Mouse (Mus musculus) CH12.LX (cell line): ENCODE data around the gene Inafm2. TPM values are rescaled to one million over a fixed set of nuclear protein-coding genes. Genes with fewer than 3 reads are reported as not detected.

Experiments
- DNase-seq: peaks from one replicate; pipeline ENCODE4 v3.0.0-alpha.2; 2013; ENCODE audit errors: extremely low read depth
- H3K27ac ChIP-seq: 2 replicates; pipeline ENCODE4 v1.5.1; 2012; ENCODE audit warnings: low read depth, mild to moderate bottlenecking, control low read depth, moderate library complexity; ENCODE audit not compliant: insufficient read depth
- H3K27me3 ChIP-seq: replicated peaks from 2 replicates; pipeline ENCODE3; 2012; ENCODE audit warnings: inconsistent platforms
- H3K36me3 ChIP-seq, 2 experiments: replicated peaks in 1 of 2; 2 replicates each; pipeline versions ENCODE3 to v1.6.1; 2012; ENCODE audit warnings: inconsistent platforms in 1 of 2, low read length in 1 of 2, mild to moderate bottlenecking in 1 of 2, mixed read lengths in 1 of 2, moderate library complexity in 1 of 2; ENCODE audit not compliant: control insufficient read depth in 1 of 2, insufficient read depth in 1 of 2
- H3K4me1 ChIP-seq, 2 experiments: 2 replicates each; pipeline ENCODE4 v1.6.1; 2012; ENCODE audit warnings: inconsistent platforms in 1 of 2, moderate library complexity in 1 of 2; ENCODE audit not compliant: insufficient read depth in 2 of 2, control insufficient read depth in 1 of 2
- H3K4me2 ChIP-seq: 2 replicates; pipeline ENCODE4 v1.6.1; 2012; ENCODE audit warnings: low read depth, mild to moderate bottlenecking, control low read depth; ENCODE audit not compliant: poor library complexity, insufficient read depth, severe bottlenecking
- H3K4me3 ChIP-seq, 3 experiments: fragments of 150-350 bp in 1 of 3; sonication (generic) in 1 of 3; replicated peaks in 1 of 3; 2 replicates each; pipeline versions ENCODE3 to v1.5.1; 2011 to 2012; ENCODE audit warnings: low read depth in 2 of 3, low read length in 2 of 3, mild to moderate bottlenecking in 2 of 3, moderate library complexity in 2 of 3, control low read depth in 1 of 3, improper control_type of control experiment in 1 of 3, inconsistent platforms in 1 of 3, mixed read lengths in 1 of 3; ENCODE audit not compliant: poor library complexity in 1 of 3
- H3K79me2 ChIP-seq: replicated peaks from 2 replicates; pipeline ENCODE4 v1.6.1; 2012; ENCODE audit warnings: mild to moderate bottlenecking, moderate library complexity; ENCODE audit not compliant: control insufficient read depth, poor library complexity, insufficient read depth, severe bottlenecking; ENCODE audit errors: extremely low read depth
- H3K9ac ChIP-seq: 2 replicates; pipeline ENCODE4 v1.6.1; 2012; ENCODE audit warnings: low read depth, mild to moderate bottlenecking, control low read depth, moderate library complexity; ENCODE audit not compliant: insufficient read depth
- H3K9me3 ChIP-seq: replicated peaks from 2 replicates; pipeline ENCODE3; 2012; ENCODE audit warnings: low read length, inconsistent platforms, mixed read lengths
- BHLHE40 ChIP-seq: IDR thresholded peaks from 2 replicates; pipeline ENCODE4 v1.6.1; 2011; ENCODE audit warnings: mild to moderate bottlenecking, low read depth, low read length, improper control_type of control experiment
- CHD1 ChIP-seq: IDR thresholded peaks from 2 replicates; pipeline ENCODE4 v1.6.1; 2012; ENCODE audit warnings: low read depth, low read length, improper control_type of control experiment, inconsistent platforms
- CTCF ChIP-seq, 2 experiments: IDR thresholded peaks in 1 of 2; conservative IDR thresholded peaks in 1 of 2; 2 replicates each; pipeline ENCODE4 v1.5.1; 2011 to 2012; ENCODE audit warnings: low read depth in 2 of 2, low read length in 2 of 2, improper control_type of control experiment in 1 of 2, inconsistent platforms in 1 of 2, mild to moderate bottlenecking in 1 of 2, moderate library complexity in 1 of 2
- E2F4 ChIP-seq: IDR thresholded peaks from 2 replicates; pipeline ENCODE4 v1.6.1; 2011; ENCODE audit warnings: low read depth, low read length, improper control_type of control experiment; ENCODE audit not compliant: insufficient replicate concordance
- ELF1 ChIP-seq: IDR thresholded peaks from 2 replicates; pipeline ENCODE4 v1.6.1; 2014; ENCODE audit warnings: low read depth, mild to moderate bottlenecking, inconsistent platforms, low read length, improper control_type of control experiment
- EP300 ChIP-seq: IDR thresholded peaks from 2 replicates; pipeline ENCODE4 v1.6.1; 2011; ENCODE audit warnings: low read length, improper control_type of control experiment
- ETS1 ChIP-seq: conservative IDR thresholded peaks from 2 replicates; pipeline ENCODE4 v1.6.1; 2012; ENCODE audit warnings: low read depth, mild to moderate bottlenecking, inconsistent platforms, low read length, improper control_type of control experiment, moderate library complexity
- HCFC1 ChIP-seq: IDR thresholded peaks from 2 replicates; pipeline ENCODE4 v1.6.1; 2012; ENCODE audit warnings: low read depth, mild to moderate bottlenecking, inconsistent platforms, low read length, improper control_type of control experiment
- JUN ChIP-seq: IDR thresholded peaks from 2 replicates; pipeline ENCODE4 v1.6.1; 2011; ENCODE audit warnings: low read depth, mild to moderate bottlenecking, low read length, improper control_type of control experiment, moderate library complexity; ENCODE audit not compliant: insufficient read depth
- JUND ChIP-seq: conservative IDR thresholded peaks from 2 replicates; pipeline ENCODE4 v1.6.1; 2011; ENCODE audit warnings: low read depth, low read length, improper control_type of control experiment
- KAT2A ChIP-seq: IDR thresholded peaks from 2 replicates; pipeline ENCODE4 v1.6.1; 2012; ENCODE audit warnings: low read length, improper control_type of control experiment, inconsistent platforms; ENCODE audit not compliant: insufficient replicate concordance
- MAFK ChIP-seq: IDR thresholded peaks from 2 replicates; pipeline ENCODE4 v1.6.1; 2011; ENCODE audit warnings: low read length, improper control_type of control experiment; ENCODE audit not compliant: insufficient replicate concordance
- MAZ ChIP-seq: IDR thresholded peaks from 2 replicates; pipeline ENCODE4 v1.6.1; 2012; ENCODE audit warnings: low read depth, mild to moderate bottlenecking, inconsistent platforms, low read length, improper control_type of control experiment, moderate library complexity
- MEF2A ChIP-seq: IDR thresholded peaks from 2 replicates; pipeline ENCODE4 v1.6.1; 2014; ENCODE audit warnings: low read depth, mild to moderate bottlenecking, inconsistent platforms, low read length, improper control_type of control experiment, borderline replicate concordance
- MYC ChIP-seq: IDR thresholded peaks from 2 replicates; pipeline ENCODE4 v1.6.1; 2011; ENCODE audit warnings: low read depth, mild to moderate bottlenecking, improper control_type of control experiment, low read length
- NELFE ChIP-seq: IDR thresholded peaks from 2 replicates; pipeline ENCODE4 v1.6.1; 2011; ENCODE audit warnings: low read depth, low read length, improper control_type of control experiment
- NRF1 ChIP-seq: IDR thresholded peaks from 2 replicates; pipeline ENCODE4 v1.6.1; 2014; ENCODE audit warnings: low read depth, mild to moderate bottlenecking, inconsistent platforms, low read length, improper control_type of control experiment, moderate library complexity
- PAX5 ChIP-seq: IDR thresholded peaks from 2 replicates; pipeline ENCODE4 v1.6.1; 2012; ENCODE audit warnings: low read length, inconsistent platforms, mixed read lengths
- POLR2AphosphoS2 ChIP-seq: IDR thresholded peaks from 2 replicates; pipeline ENCODE4 v1.6.1; 2011; ENCODE audit warnings: low read depth, low read length, improper control_type of control experiment
- RCOR1 ChIP-seq: conservative IDR thresholded peaks from 2 replicates; pipeline ENCODE4 v1.6.1; 2012; ENCODE audit warnings: low read depth, mild to moderate bottlenecking, inconsistent platforms, low read length, improper control_type of control experiment
- SIN3A ChIP-seq: IDR thresholded peaks from 2 replicates; pipeline ENCODE4 v1.6.1; 2012; ENCODE audit warnings: low read length, improper control_type of control experiment, inconsistent platforms
- SMC3 ChIP-seq: IDR thresholded peaks from 2 replicates; pipeline ENCODE4 v1.6.1; 2011; ENCODE audit warnings: low read depth, low read length, improper control_type of control experiment
- TBP ChIP-seq: conservative IDR thresholded peaks from 2 replicates; pipeline ENCODE4 v1.6.1; 2011; ENCODE audit warnings: low read depth, low read length, improper control_type of control experiment
- USF1 ChIP-seq: IDR thresholded peaks from 2 replicates; pipeline ENCODE4 v1.6.1; 2014; ENCODE audit warnings: low read depth, mild to moderate bottlenecking, inconsistent platforms, low read length, improper control_type of control experiment
- USF2 ChIP-seq: conservative IDR thresholded peaks from 2 replicates; pipeline ENCODE4 v1.6.1; 2011; ENCODE audit warnings: low read depth, low read length, improper control_type of control experiment
- ZC3H11A ChIP-seq: IDR thresholded peaks from 2 replicates; pipeline ENCODE4 v1.6.1; 2012; ENCODE audit warnings: low read depth, mild to moderate bottlenecking, inconsistent platforms, low read length, improper control_type of control experiment
- ZMIZ1 ChIP-seq: IDR thresholded peaks from 2 replicates; pipeline ENCODE4 v1.6.1; 2012; ENCODE audit warnings: low read depth, mild to moderate bottlenecking, inconsistent platforms, low read length, improper control_type of control experiment
- ZNF384 ChIP-seq: IDR thresholded peaks from 2 replicates; pipeline ENCODE4 v1.6.1; 2012; ENCODE audit warnings: low read depth, low read length, improper control_type of control experiment, inconsistent platforms
- dilution Hi-C: fragments of 300-500 bp; cut with MboI; formaldehyde crosslinking; loops from 2 replicates; pipeline ENCODE4 v1.14.3; 2020; ENCODE audit warnings: low sequenced_read_pairs; ENCODE audit not compliant: extremely low pct_unique_long_range_greater_than_20kb, extremely low pct_ligation_motif_present
- in situ Hi-C: fragments of 300-500 bp; cut with MboI; formaldehyde crosslinking; loops from 3 replicates; pipeline ENCODE4 v1.14.3; 2019; ENCODE audit warnings: low sequenced_read_pairs, low pct_ligation_motif_present, low pct_unique_long_range_greater_than_20kb, mixed read lengths
- polyA plus RNA-seq: library from polyadenylated mRNA; unstranded; fragments of >175 nt; gene quantifications from 2 replicates; pipeline ENCODE4 v1.2.1, GENCODE M21; 2012; ENCODE audit warnings: low read depth; ENCODE audit not compliant: insufficient read length
- total RNA-seq, 2 experiments: library from RNA; depleted of rRNA; stranded (reverse); fragments of 300-350 nt in 1 of 2; fragments of >200 nt in 1 of 2; gene quantifications; 2 replicates each; pipeline ENCODE4 v1.2.3; 2012 to 2014

Inafm2 gene
- total and polyA plus RNA-seq, 3 experiments: 2.7 to 4.2 (median 3.6) TPM

DNA sequence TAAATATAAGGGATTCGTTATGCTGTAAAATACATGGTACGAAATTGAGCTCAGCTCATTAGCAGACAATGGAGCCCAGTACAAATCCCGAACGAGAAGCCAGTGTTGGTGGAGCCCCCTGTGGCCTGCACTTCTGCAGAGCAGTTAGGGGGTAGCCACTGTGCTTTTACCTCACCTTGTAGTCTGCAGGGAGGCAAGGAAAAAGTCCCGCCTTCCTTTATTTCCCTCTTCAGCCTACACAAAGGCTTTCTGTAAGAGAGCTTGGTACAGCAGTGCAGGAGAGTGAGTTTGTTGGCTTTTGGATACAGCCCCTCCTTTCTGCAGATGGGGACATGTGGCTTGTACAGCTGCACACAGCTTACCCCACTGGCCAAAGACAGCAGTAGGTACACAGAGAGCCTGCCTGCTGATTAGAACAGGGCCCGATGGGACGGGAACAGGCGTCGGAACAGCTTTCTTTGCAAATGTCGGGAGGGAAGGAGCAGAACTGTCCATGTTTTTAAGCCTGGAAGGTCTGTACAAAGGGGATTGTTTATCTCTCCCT lies 3.9 kb downstream of the Inafm2 start:
- Histone ChIP-seq H3K27me3 (peaks cover 4% of the 10 kb centered on the region), H3K4me3 (no peak overlapping the region), H3K4me1 (peaks cover 4 to 49% of the 10 kb centered on the region in 2 experiments; a peak in 3 of 4 replicates), H3K9me3 (no peaks in the 10 kb centered on the region), H3K79me2 (no peaks in the 10 kb centered on the region), H3K4me2 (no peak overlapping the region), H3K27ac (no peak overlapping the region), H3K36me3 (peaks cover 0 to 14% of the 10 kb centered on the region in 2 experiments), H3K9ac (no peak overlapping the region)
- TF ChIP-seq ZC3H11A (no peak), ZMIZ1 (no peak), CTCF (conservative IDR thresholded peaks at IDR 0.05 in 1 of 2, IDR thresholded peaks at IDR 0.05 in 1 of 2; ENCODE audit: low read depth in 2 of 2, low read length in 2 of 2) (no peak), TBP (no peak), HCFC1 (no peak), JUND (no peak), USF2 (no peak), ETS1 (no peak), BHLHE40 (no peak), MEF2A (no peak), NRF1 (no peak), CHD1 (no peak), KAT2A (no peak), JUN (no peak), SMC3 (no peak), ELF1 (no peak), PAX5 (no peak), MAFK (no peak), USF1 (no peak), ZNF384 (no peak)
- in situ Hi-C loops: loop anchor here (25.0 kb wide), 1 partner anchor 262 kb away; the partner anchor contains the start of gene Srp14
- DNase-seq: no peak
- dilution Hi-C loops: no loop called here

DNA sequence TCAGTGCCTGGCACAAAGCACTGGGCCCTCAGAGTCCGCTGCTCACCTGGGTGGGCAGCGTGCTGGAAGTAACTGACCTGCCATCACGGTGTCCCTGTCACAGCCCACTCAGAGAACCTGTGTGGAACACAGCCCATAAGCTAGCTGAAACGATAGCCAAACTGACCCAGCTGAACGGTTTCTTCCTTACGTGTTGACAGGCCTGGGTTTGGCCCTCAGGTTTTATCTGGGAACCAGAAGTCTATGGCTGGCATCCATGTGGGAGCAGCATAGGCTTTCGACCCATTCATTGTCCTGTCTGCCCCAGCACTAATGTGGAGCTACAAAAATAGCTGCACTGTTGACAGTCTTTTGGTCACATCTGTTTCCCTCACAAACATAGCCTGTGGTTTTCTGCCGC lies 4.9 kb downstream of the Inafm2 start:
- Histone ChIP-seq H3K27ac (no peak overlapping the region), H3K9me3 (no peaks in the 10 kb centered on the region)
- TF ChIP-seq SMC3 (no peak), POLR2AphosphoS2 (no peak), CHD1 (no peak), USF1 (no peak), RCOR1 (no peak), MAZ (no peak), MAFK (no peak), ZC3H11A (no peak), SIN3A (no peak), E2F4 (no peak), ZNF384 (no peak), TBP (no peak), EP300 (no peak), NELFE (no peak), MYC (no peak), JUN (no peak), PAX5 (no peak), ZMIZ1 (no peak)
- TF ChIP-seq, all 38 proteins: peak for 0
- in situ Hi-C loops (loop anchor here (25.0 kb wide), 1 partner anchor 437 kb away; no protein-coding TSS in a partner anchor), dilution Hi-C loops (no loop called here)
- Histone ChIP-seq H3K27me3 (no peaks in the 10 kb centered on the region), H3K36me3 (peaks cover 0 to 14% of the 10 kb centered on the region in 2 experiments), H3K79me2 (no peaks in the 10 kb centered on the region), H3K9ac (no peak overlapping the region), H3K4me2 (no peak overlapping the region), H3K4me1 (peaks cover 4 to 40% of the 10 kb centered on the region in 2 experiments; a peak in 3 of 4 replicates), H3K4me3 (no peak overlapping the region)
- DNase-seq: no peak
